Mouse (Mus musculus) heart, adult 18-20 months (tissue): ENCODE results near the gene Fryl. TPM values are rescaled to one million over a fixed set of nuclear protein-coding genes. Genes with fewer than 3 reads are reported as not detected.
"Not testable (repeated sequence)": the region's sequence is repeated elsewhere in the genome, so short reads cannot be mapped to it uniquely, and the experiment has no call there.

Experiments used
- DNase-seq, 2 experiments: peaks; one replicate each; pipeline ENCODE4 v3.0.0; 2021 to 2022; ENCODE audit warnings: mixed read lengths in 1 of 2
- total RNA-seq, 2 experiments: library from RNA; stranded (reverse); gene quantifications; 2 replicates each; pipeline ENCODE4 v1.2.3; 2021

Gene Fryl
- total RNA-seq, 2 experiments from 2014 or later, result 28.8 to 40.5 TPM

DNA sequence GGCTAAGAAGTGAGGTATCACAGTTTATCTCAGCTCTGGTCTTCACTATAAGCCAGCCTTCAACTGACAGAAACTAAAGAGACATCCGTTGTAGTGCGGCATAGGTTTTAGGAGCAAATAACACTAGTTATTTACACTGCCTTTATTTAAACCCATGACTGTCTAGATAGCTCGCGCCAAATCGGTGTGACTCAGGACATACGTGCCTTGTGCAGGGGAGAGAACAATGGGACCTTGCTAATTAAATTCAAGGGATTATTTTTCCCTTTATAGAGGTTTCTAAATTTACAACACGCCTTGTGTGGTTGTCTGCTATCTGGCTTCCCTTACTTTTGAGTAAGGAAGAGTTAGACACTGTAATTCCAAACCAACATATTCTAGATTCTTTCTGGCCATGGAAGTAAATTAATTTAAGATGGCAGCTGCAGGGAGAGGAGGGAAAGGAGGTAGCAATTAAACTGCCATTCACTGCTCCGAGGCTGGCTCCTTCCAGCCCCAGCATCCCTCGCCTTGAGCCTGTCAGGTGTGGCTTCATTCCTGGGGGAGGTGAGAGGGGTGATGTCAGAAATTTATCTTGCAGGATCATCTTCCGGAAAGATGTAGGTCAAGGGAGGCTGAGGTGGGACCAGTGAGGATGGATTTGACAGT, 154.0 kb downstream of the Fryl start:
- DNase-seq, result no peak

DNA sequence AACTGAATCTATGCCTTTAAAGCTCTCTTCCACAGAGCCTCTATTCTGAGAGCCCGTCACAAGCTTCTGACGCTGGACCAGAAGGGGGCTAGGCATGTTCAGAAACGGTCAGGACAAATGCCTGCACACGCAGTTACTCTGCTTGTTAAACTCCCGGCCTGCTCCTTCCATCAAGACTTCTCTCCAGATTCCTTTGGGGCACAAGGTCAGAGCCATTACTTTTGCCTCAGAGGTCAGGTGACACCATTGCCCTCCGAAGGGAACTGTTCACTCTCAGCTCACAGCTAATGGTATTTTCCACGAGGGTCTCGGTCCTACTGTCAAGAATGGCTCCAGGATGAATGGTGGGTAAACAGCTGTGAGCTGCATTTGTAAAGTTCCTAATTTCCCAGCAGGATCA, 164.2 kb downstream of the Fryl start:
- no peak for DNase-seq

DNA sequence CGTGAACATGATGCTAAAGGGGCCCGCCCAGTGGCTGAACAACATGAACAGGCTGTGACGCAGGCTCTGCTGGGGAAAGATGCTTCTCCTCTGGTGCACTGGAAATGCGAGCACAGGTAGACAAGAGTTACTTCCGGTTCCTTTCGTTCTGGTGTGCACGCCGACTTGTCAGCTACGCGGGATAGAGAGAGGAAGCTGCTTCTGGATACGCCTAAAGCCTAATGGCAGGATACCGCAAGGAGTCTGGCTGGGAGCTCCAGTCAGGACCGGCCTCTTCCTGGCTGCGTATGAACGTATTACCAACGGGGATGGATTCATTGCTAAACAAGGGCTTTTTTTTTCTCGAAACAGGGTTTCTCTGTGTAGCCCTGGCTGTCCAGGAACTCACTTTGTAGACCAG, 167.3 kb downstream of the Fryl start:
- no peak for DNase-seq

DNA sequence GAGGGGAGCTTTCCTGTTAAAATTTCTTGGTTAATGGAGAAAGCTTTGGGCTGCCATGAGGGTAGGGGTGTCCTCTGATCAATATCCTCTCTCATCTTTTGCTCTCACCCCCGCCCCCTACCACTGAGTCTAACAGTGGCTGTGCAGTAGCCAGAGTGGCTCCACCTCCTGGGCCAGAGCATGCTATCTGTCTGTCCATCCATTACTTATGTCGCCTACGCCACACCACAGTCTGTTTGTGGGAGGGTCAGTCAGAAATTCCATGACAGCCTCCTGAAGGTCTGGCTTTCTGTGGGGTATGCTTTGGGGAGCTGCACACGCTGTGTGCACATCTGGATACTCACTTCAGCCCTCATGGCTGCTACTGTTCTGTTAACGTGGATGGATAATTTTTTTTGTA, 174.9 kb downstream of the Fryl start:
- DNase-seq, result no peak

DNA sequence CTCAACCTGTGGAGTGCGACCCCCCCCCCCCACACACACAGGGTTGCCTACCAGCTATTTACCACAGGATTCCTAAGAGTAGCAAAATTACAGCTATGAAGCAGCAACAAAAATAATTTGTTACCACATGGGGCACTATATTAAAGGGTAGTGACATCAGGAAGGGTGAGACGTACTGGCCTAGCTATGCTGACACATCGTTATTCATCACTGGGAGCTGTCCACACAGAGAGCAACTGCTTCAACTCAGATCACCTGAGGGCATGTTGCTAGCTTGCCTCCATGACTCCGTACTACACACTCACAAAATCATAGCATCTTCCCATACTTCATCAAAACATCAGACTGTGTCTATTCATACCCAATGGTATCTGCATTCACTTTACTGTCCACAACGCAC, 176.6 kb downstream of the Fryl start:
- no peak for DNase-seq

DNA sequence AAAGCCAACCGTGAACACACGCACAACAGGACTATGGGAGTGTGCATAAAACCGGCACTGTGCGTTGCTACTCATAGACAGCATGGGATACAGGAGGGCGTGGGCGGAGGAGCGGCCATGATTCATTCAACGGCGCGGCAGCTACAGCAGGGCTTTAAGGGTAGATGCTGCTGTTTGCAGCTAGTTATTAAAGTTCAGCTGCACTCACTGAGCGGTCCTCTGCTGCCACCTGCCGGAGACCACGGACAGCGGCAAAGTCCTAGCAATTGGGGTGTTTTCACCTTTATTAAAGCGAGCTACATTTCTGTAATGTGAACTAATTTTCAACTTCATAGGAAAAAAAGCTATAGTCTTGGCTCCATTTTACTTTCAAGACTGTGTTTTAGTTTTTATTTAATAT, 185.1 kb downstream of the Fryl start:
- DNase-seq, result peak; percentile 68 to 88

DNA sequence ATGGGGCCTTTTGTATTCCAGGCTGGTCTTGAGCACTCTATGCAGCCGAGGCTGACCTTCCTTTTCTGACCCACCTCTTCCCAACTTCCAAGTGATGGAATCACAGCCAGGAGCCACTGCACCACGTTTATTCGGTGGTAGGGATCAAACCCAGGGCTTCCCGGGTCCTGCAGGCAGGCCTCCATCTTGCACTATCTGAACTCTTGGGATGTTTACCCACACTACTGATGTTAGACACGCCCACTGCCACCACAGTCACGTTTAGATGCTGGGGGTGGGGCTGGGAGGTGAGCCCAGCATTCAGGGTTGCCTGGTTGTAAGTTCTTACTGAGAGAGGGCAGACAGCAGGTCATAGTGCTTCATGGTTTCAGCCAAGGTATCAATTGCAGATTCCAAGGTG, 189.5 kb downstream of the Fryl start:
- DNase-seq, result peak in 1 of 2 experiments; percentile 17

DNA sequence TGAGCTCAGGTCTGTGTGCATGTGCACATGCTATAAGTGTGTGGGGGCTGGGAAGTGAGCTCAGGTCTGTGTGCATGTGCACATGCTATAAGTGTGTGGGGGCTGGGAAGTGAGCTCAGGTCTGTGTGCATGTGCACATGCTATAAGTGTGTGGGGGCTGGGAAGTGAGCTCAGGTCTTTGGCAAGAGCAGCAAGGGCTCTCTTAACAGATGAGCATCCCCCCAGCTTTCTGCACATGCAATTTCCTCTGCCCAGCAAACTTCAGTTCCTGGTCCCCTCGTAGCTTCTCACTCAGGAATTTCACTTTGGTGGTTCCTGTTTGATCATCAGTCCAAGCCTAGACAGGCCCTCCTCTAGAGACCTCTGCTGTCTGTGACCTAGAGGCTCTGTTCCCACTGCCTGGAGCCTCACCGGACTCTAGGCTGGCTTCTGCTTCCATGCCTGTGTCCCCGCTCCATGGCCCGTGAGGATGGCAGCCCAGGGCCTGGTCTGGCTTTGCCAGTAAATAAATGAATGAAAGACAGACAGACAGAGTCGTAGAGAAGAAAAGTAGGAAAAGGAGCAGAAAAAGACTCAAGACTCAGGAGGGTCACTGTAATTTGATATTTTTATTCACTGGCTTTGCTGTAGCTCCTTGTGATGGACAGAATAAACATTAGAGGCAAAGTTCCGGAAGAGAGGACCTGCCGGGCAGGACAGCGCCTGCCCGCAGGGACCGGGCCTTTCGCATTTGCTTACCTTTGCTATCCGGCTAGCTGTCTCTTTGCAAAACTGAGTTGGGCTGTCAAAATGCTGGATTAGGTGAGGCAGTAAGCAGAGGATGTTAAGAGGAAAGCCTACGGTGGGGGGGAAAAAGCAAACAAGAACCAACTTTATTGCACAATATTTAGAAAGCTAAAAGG, 192.4 kb downstream of the Fryl start:
- no peak for DNase-seq

DNA sequence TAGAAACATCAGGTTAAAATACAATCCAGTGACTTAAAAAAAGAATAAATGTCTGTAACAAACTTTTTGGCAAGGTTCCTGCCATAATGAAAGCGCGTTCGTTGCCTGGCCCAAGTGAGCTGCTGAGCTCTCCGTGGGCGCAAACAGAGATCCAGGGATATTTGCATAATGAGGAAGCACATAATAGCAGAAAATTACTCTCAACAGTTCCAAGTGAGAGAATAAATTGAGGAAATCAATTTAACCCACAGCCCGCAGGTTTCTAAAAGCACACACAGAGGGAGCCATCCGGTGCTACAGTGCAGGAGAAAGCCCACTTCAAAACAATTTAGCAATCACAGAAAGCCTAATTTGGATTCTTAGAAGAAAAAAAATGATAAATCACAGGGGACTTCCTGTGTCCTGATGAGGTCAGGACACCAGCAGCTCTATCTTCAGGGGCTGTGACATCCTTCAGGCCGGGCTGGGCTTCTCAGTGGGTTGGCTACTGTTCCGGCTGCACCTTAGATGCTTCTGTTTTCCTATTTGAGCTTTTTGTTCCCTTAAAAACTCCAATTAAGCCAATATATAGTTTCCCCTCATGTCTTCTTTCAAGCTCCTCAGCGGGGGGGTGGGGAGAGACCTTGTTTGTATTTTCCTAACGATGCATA, 194.8 kb downstream of the Fryl start:
- DNase-seq, result no peak

DNA sequence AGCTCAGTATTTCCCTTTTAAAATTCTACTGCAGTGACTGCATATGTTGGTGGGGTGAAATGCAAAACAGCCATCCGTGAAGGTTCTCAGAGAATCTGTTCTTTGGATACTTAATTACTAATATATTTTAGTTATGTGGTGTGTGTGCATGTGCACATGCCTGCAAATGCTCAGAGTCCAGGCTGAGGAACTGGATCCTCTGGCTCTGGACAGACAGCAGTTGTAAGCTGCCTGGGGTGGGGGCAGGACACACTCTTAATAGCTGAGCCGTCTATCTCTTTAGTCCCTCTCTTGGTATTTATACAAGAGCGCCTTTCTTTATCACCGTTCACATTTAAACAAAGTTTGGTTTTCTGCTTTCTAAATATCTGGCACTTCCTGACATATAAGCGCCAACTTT, 199.5 kb downstream of the Fryl start:
- no peak for DNase-seq

DNA sequence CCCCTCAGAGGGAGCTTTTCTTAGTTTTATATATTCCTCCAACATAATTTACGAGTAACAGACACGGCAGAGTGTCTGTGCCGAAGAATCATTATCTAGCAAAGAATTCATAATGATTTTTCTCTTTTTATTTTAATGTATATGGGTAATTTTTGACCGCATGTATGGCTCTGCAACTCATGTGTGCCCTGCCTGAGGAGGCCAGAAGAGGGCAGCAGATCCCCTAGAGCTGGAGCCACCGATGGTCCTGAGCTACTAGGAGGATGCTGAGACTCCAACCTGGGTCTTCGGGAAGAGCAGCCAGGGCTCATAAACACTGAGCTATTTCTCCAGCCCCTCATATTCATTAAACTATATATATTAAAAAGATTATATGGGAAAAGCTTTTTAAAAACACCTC, 200.0 kb downstream of the Fryl start:
- DNase-seq, result no peak

DNA sequence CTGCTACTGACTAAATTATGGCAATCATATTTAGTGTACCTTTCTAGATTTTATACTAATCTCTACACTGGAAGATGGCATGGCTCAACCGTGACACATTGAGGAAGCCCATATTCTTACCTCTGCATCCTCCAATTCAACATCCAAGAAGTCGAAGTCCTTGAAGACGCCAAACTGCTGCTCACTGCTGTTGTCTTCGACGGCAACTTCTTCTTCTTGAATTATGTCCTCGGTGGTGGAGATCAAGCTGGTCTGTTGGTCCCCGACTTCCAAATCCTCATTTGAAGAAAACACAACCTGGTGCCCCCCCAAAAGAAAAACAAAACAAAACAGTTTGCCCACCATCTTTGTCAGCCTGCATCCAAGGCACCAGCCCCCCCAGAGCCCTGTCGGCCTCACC, 202.5 kb downstream of the Fryl start:
- DNase-seq, result no peak

DNA sequence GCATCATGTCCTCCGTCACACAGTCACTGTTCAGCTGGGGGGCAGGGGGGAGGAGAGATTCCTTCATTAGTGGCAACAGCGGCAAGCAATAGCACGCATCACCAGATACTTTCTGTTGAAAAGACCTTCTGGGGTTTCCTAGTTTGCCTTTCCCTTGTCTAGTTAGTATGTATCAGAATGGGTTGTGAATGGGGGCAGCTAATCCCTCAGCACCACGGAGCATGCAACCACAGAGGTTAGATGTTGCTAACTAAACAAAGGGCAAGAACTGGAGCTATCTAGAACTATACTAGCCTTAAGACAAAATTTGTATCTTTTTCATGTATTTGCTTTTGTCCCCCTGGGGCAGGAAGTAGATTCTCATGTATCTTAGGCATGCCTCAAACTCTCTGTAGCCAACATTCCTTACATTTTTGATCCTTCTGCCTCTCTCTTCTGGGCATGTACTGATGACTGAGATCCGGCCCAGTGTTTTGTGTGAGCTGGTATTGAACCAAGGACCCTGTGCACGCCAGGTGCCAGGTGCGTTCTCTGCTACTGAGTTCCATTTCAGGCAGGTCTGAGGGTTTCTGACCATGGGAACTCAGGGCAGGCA, 208.7 kb downstream of the Fryl start:
- DNase-seq, result no peak

DNA sequence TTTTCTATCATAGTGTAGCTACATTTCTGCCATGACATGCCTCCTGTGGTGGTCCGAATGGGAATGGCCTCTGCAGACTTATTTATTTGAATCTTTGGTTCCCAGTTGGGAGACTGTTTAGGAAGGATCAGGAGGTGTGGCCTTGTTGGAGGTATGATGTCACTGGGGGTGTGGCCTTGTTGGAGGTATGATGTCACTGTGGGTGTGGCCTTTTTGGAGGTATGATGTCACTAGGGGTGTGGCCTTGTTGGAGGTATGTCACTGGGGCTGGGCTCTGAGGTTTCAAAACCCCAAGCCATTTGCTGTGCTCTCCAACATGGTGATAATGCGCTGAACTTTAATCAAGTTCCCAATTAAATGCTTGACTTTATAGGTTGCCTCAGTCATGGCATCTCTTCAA, 212.4 kb downstream of the Fryl start:
- DNase-seq, result no peak

DNA sequence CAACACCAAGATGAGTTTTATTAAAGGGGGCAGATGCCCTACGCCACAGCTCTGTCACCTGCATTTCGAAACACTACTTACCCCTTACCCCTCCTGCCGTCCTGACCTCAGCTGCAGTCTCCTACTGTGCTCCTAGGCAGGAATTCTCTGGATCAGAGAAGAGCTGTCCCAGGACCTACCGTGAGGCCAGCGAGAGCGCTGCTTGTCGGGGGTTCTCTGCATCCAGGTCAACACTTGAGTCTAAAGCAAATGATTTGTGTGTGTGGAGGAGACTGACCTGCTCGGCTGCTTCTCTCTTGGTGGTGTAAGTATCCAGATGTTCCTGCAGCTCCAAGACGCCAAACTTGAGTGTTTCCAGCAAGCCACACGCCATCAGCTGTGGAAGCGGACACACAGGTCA, 223.9 kb downstream of the Fryl start:
- DNase-seq, result no peak

DNA sequence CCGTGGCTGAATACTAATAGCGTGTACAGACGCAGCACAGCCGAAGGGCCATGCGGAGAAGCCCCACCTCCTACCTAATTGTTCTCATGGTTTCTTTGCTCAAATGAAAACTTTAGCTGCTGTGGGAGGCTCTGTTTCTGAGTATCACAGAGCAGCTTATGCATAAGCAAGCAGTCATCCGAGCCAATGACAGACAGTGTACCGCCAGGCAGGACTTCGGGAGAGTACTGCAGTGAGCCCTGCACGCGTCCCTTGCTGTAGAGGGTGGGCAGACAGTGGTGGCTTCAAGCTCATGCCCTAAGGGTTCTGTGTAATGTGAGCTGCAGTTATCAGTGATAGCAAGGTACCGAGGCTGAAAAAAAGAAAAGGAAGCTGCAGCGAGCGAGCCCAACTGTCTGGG, 227.8 kb downstream of the Fryl start:
- no peak for DNase-seq

DNA sequence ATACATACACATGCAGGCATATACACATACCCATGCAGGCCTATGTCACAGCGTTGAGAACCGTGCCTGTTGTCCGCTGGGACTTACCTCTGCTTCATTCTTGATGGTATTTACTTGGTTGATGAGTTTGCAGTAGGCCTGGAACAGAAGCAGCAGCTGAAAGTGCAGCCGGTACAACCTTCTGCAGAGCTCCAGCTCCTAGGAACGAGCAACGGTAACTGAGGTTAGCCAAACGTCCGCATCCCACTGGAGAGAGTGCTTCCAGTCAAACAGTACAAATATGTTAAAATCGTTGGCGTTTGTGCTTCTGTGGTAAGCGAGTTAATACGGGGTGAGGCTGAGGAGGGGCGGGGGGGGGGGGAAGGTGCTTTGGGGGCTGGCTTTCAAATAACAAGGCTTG, 232.6 kb downstream of the Fryl start:
- DNase-seq, result no peak

DNA sequence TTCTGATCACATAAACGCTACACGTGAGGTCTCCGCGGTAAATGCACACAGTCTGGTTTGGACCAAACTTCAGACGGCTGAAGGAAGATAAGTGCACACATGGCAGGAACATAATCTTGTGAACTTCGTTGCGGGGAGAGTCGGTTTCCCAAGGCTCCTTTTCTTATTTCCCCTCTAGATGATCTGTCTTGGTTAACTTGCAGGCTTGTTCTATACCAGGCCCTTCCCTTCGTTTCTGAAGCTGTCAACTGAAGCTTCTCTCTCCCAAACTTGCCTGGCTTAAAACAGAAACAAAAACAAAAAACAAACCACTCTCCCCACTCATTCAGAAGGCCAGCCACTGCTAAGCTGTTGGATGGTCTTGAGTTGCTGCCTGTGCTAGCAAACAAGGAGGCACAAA, 241.7 kb downstream of the Fryl start:
- no peak for DNase-seq

DNA sequence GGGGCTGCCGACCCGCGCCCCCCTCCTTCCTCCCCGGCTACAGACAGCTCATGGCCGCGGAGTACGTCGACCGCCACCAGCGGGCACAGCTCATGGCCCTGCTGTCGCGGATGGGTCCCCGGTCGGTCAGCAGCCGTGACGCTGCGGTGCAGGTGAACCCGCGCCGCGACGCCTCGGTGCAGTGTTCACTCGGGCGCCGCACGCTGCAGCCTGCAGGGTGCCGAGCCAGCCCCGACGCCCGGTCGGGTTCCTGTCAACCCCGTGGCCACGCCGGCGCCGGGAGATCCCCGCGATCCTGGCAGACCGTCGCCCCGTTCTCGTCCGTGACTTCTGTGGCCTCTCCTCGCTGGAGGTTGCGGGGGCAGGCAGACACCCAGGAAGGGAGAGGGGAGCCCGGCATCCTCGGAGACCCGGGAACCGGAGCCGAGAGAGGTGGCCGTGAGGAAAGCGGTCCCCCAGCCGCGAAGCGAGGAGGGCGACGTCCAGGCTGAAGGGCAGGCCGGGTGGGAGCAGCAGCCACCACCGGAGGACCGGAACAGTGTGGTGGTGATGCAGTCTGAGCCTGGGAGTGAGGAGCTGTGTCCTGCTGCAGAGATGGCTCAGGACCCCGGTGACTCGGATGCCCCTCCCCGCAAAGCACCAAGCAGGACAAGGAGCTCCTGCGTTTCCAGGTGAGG, 242.7 kb downstream of the Fryl start:
- DNase-seq, result not testable (repeated sequence)

DNA sequence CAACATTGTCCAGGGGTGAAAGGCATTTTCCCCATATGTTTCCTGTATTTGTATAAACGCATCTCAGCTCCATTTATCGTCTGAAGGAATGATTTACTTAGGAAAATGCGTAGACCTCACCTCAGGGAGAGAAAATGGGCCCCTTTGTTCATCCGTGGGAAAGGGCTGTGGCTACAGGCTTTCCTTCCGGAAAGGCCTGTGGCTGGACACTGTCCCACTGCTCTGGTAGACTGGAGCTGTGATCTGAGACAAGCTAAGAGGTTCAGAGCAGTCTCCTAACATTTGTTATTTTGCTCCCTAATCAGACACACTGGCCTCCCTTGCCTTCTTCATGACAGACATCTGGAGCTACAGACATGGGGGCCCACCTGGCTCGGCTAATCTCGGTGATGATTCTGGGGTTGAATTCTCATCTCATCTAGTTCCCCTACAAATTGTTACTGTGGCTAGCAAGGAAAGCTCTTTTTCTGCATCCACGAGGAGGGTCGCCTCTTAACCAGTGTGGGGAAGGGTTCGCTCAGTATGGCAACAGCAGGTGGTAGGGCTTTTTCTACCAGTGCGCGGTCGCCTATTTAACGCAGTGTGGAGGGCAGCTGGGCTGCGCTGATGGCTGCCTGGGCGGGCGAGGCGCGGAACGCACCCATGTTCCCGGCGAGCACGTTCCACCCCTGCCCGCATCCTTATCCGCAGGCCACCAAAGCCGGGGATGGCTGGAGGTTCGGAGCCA, 243.4 kb downstream of the Fryl start:
- DNase-seq, result peak in 1 of 2 experiments; percentile 3

DNA sequence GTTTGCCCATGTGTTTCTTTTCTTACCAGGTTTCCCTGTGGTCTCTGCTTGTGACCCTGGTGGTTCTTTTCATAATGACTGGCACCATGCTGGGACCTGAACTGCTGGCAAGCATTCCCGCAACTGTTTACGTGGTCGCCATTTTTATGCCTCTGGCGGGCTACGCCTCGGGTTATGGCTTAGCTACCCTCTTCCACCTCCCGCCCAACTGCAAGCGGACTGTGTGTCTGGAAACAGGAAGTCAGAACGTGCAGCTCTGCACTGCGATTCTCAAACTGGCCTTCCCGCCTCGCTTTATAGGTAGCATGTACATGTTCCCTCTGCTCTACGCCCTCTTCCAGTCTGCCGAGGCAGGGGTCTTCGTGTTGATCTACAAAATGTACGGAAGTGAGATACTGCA, 244.6 kb downstream of the Fryl start:
- not testable (repeated sequence) for DNase-seq

DNA sequence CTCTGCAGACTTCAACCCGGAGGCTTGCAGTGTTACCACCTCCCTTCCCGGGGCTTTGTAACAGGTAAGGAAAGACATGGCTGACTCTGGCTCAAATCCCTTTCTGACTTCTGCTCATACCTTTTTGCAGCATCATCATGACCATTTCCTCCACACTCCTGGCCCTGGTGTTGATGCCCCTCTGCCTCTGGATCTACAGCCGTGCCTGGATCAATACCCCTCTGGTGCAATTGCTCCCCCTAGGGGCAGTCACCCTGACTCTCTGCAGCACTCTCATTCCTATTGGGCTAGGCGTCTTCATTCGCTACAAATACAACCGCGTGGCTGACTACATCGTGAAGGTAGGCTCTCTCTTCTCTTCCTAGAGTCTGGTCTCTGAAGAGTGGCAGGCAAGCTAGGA, 248.2 kb downstream of the Fryl start:
- not testable (repeated sequence) for DNase-seq
